Mouse (Mus musculus) thymus, adult 2 months (tissue): ENCODE data around the gene Smok2a.
"Not testable (repeated sequence)": the region's sequence is repeated elsewhere in the genome, so short reads cannot be mapped to it uniquely, and the experiment has no call there.

Experiments used
- CTCF ChIP-seq: fragments of 200-500 bp; IDR thresholded peaks from 2 replicates; pipeline ENCODE4 v1.5.1; 2012; ENCODE audit warnings: mild to moderate bottlenecking, control low read depth, low read length, moderate library complexity, borderline replicate concordance; ENCODE audit not compliant: control insufficient read depth, poor library complexity, insufficient read depth; ENCODE audit errors: extremely low read depth
- POLR2A ChIP-seq: fragments of 200-500 bp; IDR thresholded peaks from 2 replicates; pipeline ENCODE4 v1.6.1; 2012; ENCODE audit warnings: mild to moderate bottlenecking, low read length, control low read depth, moderate library complexity; ENCODE audit not compliant: control insufficient read depth, poor library complexity, insufficient read depth; ENCODE audit errors: extremely low read depth

GRCm38 (mm10) chr17:13205247-13205646 is 15.7 kb upstream of the Smok2a start:
- TF ChIP-seq POLR2A, CTCF: not testable (repeated sequence)
